Mouse (Mus musculus) neural tube, embryonic 13.5 days (tissue): ENCODE measurements around the gene Fam205c. TPM values are rescaled to one million over a fixed set of nuclear protein-coding genes. Genes with fewer than 3 reads are reported as not detected.

ENCODE experiments used
- ATAC-seq: fragments of 200-750 bp; cut with Nextera tagmentation; 2 replicates; pipeline ENCODE4 v1.8.0; 2017; ENCODE audit warnings: low read depth, mild to moderate bottlenecking, moderate TSS enrichment, moderate library complexity
- H3K27ac ChIP-seq: fragments of 300-500 bp; sonication (generic); replicated peaks from 2 replicates; pipeline ENCODE4 v1.5.1; 2015; ENCODE audit warnings: moderate library complexity, mild to moderate bottlenecking, inconsistent platforms
- H3K27me3 ChIP-seq: fragments of 300-500 bp; sonication (generic); 2 replicates; pipeline ENCODE4 v1.6.1; 2015; ENCODE audit warnings: mild to moderate bottlenecking, inconsistent platforms
- H3K36me3 ChIP-seq: fragments of 300-500 bp; sonication (generic); 2 replicates; pipeline ENCODE4 v1.6.1; 2015; ENCODE audit warnings: mild to moderate bottlenecking, inconsistent platforms
- H3K4me1 ChIP-seq: fragments of 300-500 bp; sonication (generic); replicated peaks from 2 replicates; pipeline ENCODE4 v1.6.1; 2015; ENCODE audit warnings: inconsistent platforms
- H3K4me2 ChIP-seq: fragments of 300-500 bp; sonication (generic); 2 replicates; pipeline ENCODE4 v1.6.1; 2015; ENCODE audit warnings: inconsistent platforms, mild to moderate bottlenecking, moderate library complexity
- H3K4me3 ChIP-seq: fragments of 300-500 bp; sonication (generic); 2 replicates; pipeline ENCODE4 v1.5.1; 2015; ENCODE audit warnings: mild to moderate bottlenecking, inconsistent platforms
- H3K9ac ChIP-seq: fragments of 300-500 bp; sonication (generic); 2 replicates; pipeline ENCODE4 v1.6.1; 2015; ENCODE audit warnings: moderate library complexity, mild to moderate bottlenecking, inconsistent platforms
- H3K9me3 ChIP-seq: fragments of 300-500 bp; sonication (generic); 2 replicates; pipeline ENCODE4 v1.6.1; 2016; ENCODE audit warnings: inconsistent platforms
- WGBS: fragments of 180-500 bp; shearing (Covaris S2); methylation state at CpG from one replicate; pipeline ENCODE4 v1.1.7; 2015; 5-methylcytosine and 5-hydroxymethylcytosine counted together
- polyA plus RNA-seq: library from polyadenylated mRNA; unstranded; fragments of >200 nt; fragmentation: Nextera tagmentation; extraction: Ambion mirVana; gene quantifications from 2 replicates; pipeline ENCODE4 v1.2.1, GENCODE M21; 2015

Gene Fam205c
- 1.5 and 3.0 TPM in 2 replicates for polyA plus RNA-seq

GRCm38 (mm10) chr4:42874134-42874533 is at the start of gene Fam205c:
Gene Fam205c, minus strand, starts transcription at chr4:42874234.
- Histone ChIP-seq H3K36me3 (no peaks in the 10 kb centered on the region), H3K4me1 (no peaks in the 10 kb centered on the region), H3K9ac (no peak within 1 kb of the TSS), H3K9me3 (no peaks in the 10 kb centered on the region), H3K4me2 (no peak within 1 kb of the TSS), H3K27me3 (no peaks in the 10 kb centered on the region), H3K27ac (no peak within 1 kb of the TSS), H3K4me3 (no peak within 1 kb of the TSS)
- no peak for ATAC-seq
- WGBS = 82% methylated on average over 7 of the region's 7 CpGs

GRCm38 (mm10) chr4:42922461-42922860 is 48.4 kb upstream of the Fam205c start:
- Histone ChIP-seq H3K4me3 (no peak overlapping the region), H3K9ac (no peak overlapping the region), H3K4me1 (peaks cover 27% of the 10 kb centered on the region), H3K27ac (no peak overlapping the region; the same call in 1 of the 2 replicates), H3K36me3 (no peaks in the 10 kb centered on the region), H3K9me3 (no peaks in the 10 kb centered on the region), H3K4me2 (0 out of 2 replicates have a peak overlapping the region, but pooled peaks have one; percentile 25), H3K27me3 (peaks cover 19% of the 10 kb centered on the region)
- ATAC-seq = no peak
- WGBS = 81% methylated on average over 8 of the region's 8 CpGs

- Histone ChIP-seq H3K9ac (no peak overlapping the region), H3K27ac (peak overlapping the region; percentile 56), H3K9me3 (no peaks in the 10 kb centered on the region), H3K27me3 (peaks cover 20% of the 10 kb centered on the region), H3K4me1 (peaks cover 29% of the 10 kb centered on the region), H3K36me3 (no peaks in the 10 kb centered on the region), H3K4me2 (0 out of 2 replicates have a peak overlapping the region, but pooled peaks have one; percentile 25), H3K4me3 (no peak overlapping the region)
- ATAC-seq = peak; percentile 68; the same call in 1 of the 2 replicates
- WGBS = 61% methylated on average over 6 of the region's 6 CpGs
These were observed 48.0 kb upstream of the Fam205c start for GRCm38 (mm10) chr4:42922056-42922455.

GRCm38 (mm10) chr4:42921536-42921935 is 47.5 kb upstream of the Fam205c start:
- WGBS = 77% methylated on average over 2 of the region's 2 CpGs
- H3K27ac ChIP-seq = peak overlapping the region; percentile 56
- H3K27me3 ChIP-seq = peaks cover 22% of the 10 kb centered on the region
- no peak for ATAC-seq
- H3K4me1 ChIP-seq = peaks cover 32% of the 10 kb centered on the region
- no peak overlapping the region for H3K9ac ChIP-seq
- no peak overlapping the region for H3K4me3 ChIP-seq
- no peaks in the 10 kb centered on the region for H3K36me3 ChIP-seq
- H3K9me3 ChIP-seq = no peaks in the 10 kb centered on the region
- no peak overlapping the region for H3K4me2 ChIP-seq

- H3K27ac ChIP-seq = 0 out of 2 replicates have a peak overlapping the region, but pooled peaks have one; percentile 56
- no peak overlapping the region for H3K4me3 ChIP-seq
- peaks cover 38% of the 10 kb centered on the region for H3K4me1 ChIP-seq
- H3K9ac ChIP-seq = no peak overlapping the region
- H3K4me2 ChIP-seq = no peak overlapping the region
- no peaks in the 10 kb centered on the region for H3K36me3 ChIP-seq
- no peaks in the 10 kb centered on the region for H3K9me3 ChIP-seq
- H3K27me3 ChIP-seq = peaks cover 28% of the 10 kb centered on the region
- no peak for ATAC-seq
- WGBS = 79% methylated on average over 9 of the region's 9 CpGs
These were observed 46.7 kb upstream of the Fam205c start for GRCm38 (mm10) chr4:42920726-42921125.

GRCm38 (mm10) chr4:42917402-42917774 is 43.4 kb upstream of the Fam205c start:
- H3K4me1 ChIP-seq = peaks cover 38% of the 10 kb centered on the region
- 0 out of 2 replicates have a peak overlapping the region, but pooled peaks have one; percentile 19 for H3K27ac ChIP-seq
- 5% methylated on average over 25 of the region's 26 CpGs for WGBS
- peak overlapping the region; percentile 73 for H3K4me2 ChIP-seq
- peak overlapping the region; percentile 63 for H3K4me3 ChIP-seq
- peak; percentile 47 for ATAC-seq
- peaks cover 51% of the 10 kb centered on the region for H3K27me3 ChIP-seq
- no peaks in the 10 kb centered on the region for H3K36me3 ChIP-seq
- peak overlapping the region; percentile 79 for H3K9ac ChIP-seq
- no peaks in the 10 kb centered on the region for H3K9me3 ChIP-seq

- Histone ChIP-seq H3K4me1 (peaks cover 35% of the 10 kb centered on the region), H3K27ac (peak within 1 kb of the TSS; percentile 70), H3K9ac (peak within 1 kb of the TSS; percentile 79), H3K9me3 (no peaks in the 10 kb centered on the region), H3K4me3 (peak within 1 kb of the TSS; percentile 63), H3K4me2 (peak within 1 kb of the TSS; percentile 73), H3K27me3 (peaks cover 51% of the 10 kb centered on the region), H3K36me3 (no peaks in the 10 kb centered on the region)
- WGBS = under 1% methylated on average over 62 of the region's 90 CpGs
- peak; percentile 87 for ATAC-seq
These were observed 42.8 kb upstream of the Fam205c start, which contains the start of gene Phf24 for GRCm38 (mm10) chr4:42916617-42917401. Gene Phf24, plus strand, starts transcription at chr4:42916660.

GRCm38 (mm10) chr4:42915966-42916365 is 41.9 kb upstream of the Fam205c start:
- no peak overlapping the region for H3K9ac ChIP-seq
- H3K4me3 ChIP-seq = no peak overlapping the region
- peaks cover 51% of the 10 kb centered on the region for H3K27me3 ChIP-seq
- no peak for ATAC-seq
- peaks cover 27% of the 10 kb centered on the region; the same call in 1 of the 2 replicates for H3K4me1 ChIP-seq
- WGBS = 78% methylated on average over 1 of the region's 1 CpGs
- no peaks in the 10 kb centered on the region for H3K9me3 ChIP-seq
- H3K27ac ChIP-seq = no peak overlapping the region
- no peaks in the 10 kb centered on the region for H3K36me3 ChIP-seq
- H3K4me2 ChIP-seq = peak overlapping the region; percentile 73

GRCm38 (mm10) chr4:42915311-42915710 is 41.3 kb upstream of the Fam205c start:
- Histone ChIP-seq H3K27me3 (peaks cover 48% of the 10 kb centered on the region), H3K9me3 (no peaks in the 10 kb centered on the region), H3K4me1 (peaks cover 22% of the 10 kb centered on the region; the same call in 1 of the 2 replicates), H3K4me2 (no peak overlapping the region), H3K36me3 (no peaks in the 10 kb centered on the region), H3K9ac (no peak overlapping the region), H3K4me3 (no peak overlapping the region), H3K27ac (no peak overlapping the region)
- 87% methylated on average over 12 of the region's 12 CpGs for WGBS
- ATAC-seq = no peak

- Histone ChIP-seq H3K4me3 (no peak overlapping the region), H3K9me3 (no peaks in the 10 kb centered on the region), H3K27me3 (peaks cover 41% of the 10 kb centered on the region), H3K36me3 (no peaks in the 10 kb centered on the region), H3K27ac (no peak overlapping the region), H3K4me1 (peaks cover 20% of the 10 kb centered on the region; the same call in 1 of the 2 replicates), H3K9ac (no peak overlapping the region), H3K4me2 (no peak overlapping the region)
- ATAC-seq = no peak
- WGBS = 49% methylated on average over 10 of the region's 10 CpGs
These were observed 39.4 kb upstream of the Fam205c start for GRCm38 (mm10) chr4:42913391-42913790.

- Histone ChIP-seq H3K9me3 (no peaks in the 10 kb centered on the region), H3K27me3 (no peaks in the 10 kb centered on the region), H3K9ac (no peak overlapping the region), H3K4me1 (no peaks in the 10 kb centered on the region), H3K4me2 (no peak overlapping the region), H3K27ac (no peak overlapping the region), H3K4me3 (no peak overlapping the region), H3K36me3 (no peaks in the 10 kb centered on the region)
- 73% methylated on average over 6 of the region's 6 CpGs for WGBS
- ATAC-seq = no peak
These were observed 30.9 kb upstream of the Fam205c start for GRCm38 (mm10) chr4:42904966-42905365.

GRCm38 (mm10) chr4:42904523-42904922 is 30.5 kb upstream of the Fam205c start:
- H3K9me3 ChIP-seq = no peaks in the 10 kb centered on the region
- whole genome bisulfite sequencing = 89% methylated on average over 3 of the region's 3 CpGs
- H3K36me3 ChIP-seq = no peaks in the 10 kb centered on the region
- no peak overlapping the region for H3K9ac ChIP-seq
- ATAC-seq = no peak
- H3K4me2 ChIP-seq = no peak overlapping the region
- no peak overlapping the region for H3K4me3 ChIP-seq
- no peaks in the 10 kb centered on the region for H3K4me1 ChIP-seq
- no peaks in the 10 kb centered on the region for H3K27me3 ChIP-seq
- no peak overlapping the region for H3K27ac ChIP-seq
